Mouse (Mus musculus) spleen, adult 2 months (tissue): ENCODE results near the gene Atp6v0e2. TPM values are rescaled to one million over a fixed set of nuclear protein-coding genes. Genes with fewer than 3 reads are reported as not detected.

Experiments used
- DNase-seq, 2 experiments: peaks; one replicate each; pipeline versions ENCODE4 v3.0.0 to v3.0.0-alpha.2; 2012 to 2021; ENCODE audit warnings: low spot score in 2 of 2, low read depth in 1 of 2
- H3K27ac ChIP-seq: fragments of 200-500 bp; 2 replicates; pipeline ENCODE4 v1.5.1; 2012; ENCODE audit warnings: low read length, inconsistent platforms; ENCODE audit not compliant: insufficient read depth
- H3K27me3 ChIP-seq: fragments of 200-500 bp; 2 replicates; pipeline ENCODE4 v1.6.1; 2012; ENCODE audit warnings: mild to moderate bottlenecking, moderate library complexity, low read length, inconsistent platforms; ENCODE audit not compliant: control insufficient read depth, insufficient read depth
- H3K36me3 ChIP-seq: fragments of 200-500 bp; 2 replicates; pipeline ENCODE4 v1.6.1; 2012; ENCODE audit warnings: mild to moderate bottlenecking, low read length, inconsistent platforms; ENCODE audit not compliant: control insufficient read depth, insufficient read depth
- H3K4me1 ChIP-seq: fragments of 200-500 bp; 2 replicates; pipeline ENCODE4 v1.6.1; 2011; ENCODE audit warnings: inconsistent platforms; ENCODE audit not compliant: control insufficient read depth, insufficient read depth, insufficient read length
- H3K4me3 ChIP-seq: fragments of 200-500 bp; 2 replicates; pipeline ENCODE4 v1.5.1; 2011; ENCODE audit warnings: mild to moderate bottlenecking, inconsistent platforms; ENCODE audit not compliant: insufficient read depth, insufficient read length; ENCODE audit errors: extremely low read depth
- CTCF ChIP-seq: fragments of 200-500 bp; IDR thresholded peaks from 2 replicates; pipeline ENCODE4 v1.5.1; 2011; ENCODE audit warnings: mild to moderate bottlenecking, inconsistent platforms; ENCODE audit not compliant: insufficient read depth, insufficient read length, insufficient replicate concordance; ENCODE audit errors: extremely low read depth
- POLR2A ChIP-seq: fragments of 200-500 bp; IDR thresholded peaks from 2 replicates; pipeline ENCODE4 v1.6.1; 2011; ENCODE audit warnings: low read depth, low read length, inconsistent platforms
- WGBS: fragments of 180-500 bp; shearing (Covaris S2); methylation state at CpG from one replicate; pipeline ENCODE4 v1.1.7; 2018; 5-methylcytosine and 5-hydroxymethylcytosine counted together
- polyA plus RNA-seq: library from polyadenylated mRNA; depleted of rRNA; stranded (reverse); fragments of >200 nt; gene quantifications from 2 replicates; pipeline ENCODE4 v1.2.3, GENCODE M21; 2012; rRNA removed

Gene Atp6v0e2
- 1.7 and 1.8 TPM in 2 replicates for polyA plus RNA-seq

DNA sequence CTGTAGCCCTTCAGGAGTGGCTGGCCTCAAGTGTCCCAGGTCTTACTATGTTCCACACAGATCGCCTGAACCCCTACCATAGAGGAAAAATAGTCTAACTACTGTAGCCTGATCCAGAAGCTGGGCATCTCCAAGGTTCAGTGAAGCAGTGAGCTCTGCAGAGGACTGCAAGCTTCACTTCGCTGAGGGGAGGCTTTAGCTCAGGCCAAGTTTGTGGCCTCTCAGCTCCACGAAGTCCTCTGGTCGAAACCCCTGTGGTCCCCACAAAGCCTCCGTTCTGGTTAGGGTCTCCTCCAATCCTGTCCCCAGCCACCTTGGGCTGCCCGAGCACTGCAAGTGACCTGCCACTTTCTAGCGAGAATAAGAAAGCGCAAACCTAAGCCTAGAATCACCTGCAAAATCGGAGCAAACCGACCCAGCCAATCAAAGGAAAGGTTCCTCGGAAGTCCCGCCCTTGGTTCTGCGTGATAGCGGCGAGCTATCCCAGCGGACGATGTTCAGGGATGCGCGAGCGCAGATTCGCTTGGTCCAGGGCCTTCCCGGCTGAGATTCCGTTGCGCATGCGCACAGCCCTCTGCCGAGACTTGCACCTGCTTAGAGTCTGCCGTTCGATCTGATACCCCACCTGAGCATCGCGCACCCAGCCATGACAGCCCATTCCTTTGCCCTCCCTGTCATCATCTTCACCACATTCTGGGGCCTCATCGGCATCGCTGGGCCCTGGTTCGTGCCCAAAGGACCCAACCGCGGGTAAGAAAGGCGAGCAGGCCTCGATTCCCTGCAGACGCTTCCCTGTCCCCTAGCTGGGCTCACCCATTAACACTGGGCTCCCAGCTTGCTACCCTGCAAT lies at the start of gene Atp6v0e2:
Atp6v0e2 (plus strand) TSS at position 511 of the 850 bp plus-strand sequence.
- Histone ChIP-seq H3K27ac (no peak within 1 kb of the TSS), H3K4me3 (no peak within 1 kb of the TSS), H3K4me1 (no peaks in the 10 kb centered on the region), H3K27me3 (no peaks in the 10 kb centered on the region), H3K36me3 (no peaks in the 10 kb centered on the region)
- DNase-seq: no peak
- TF ChIP-seq POLR2A (no peak), CTCF (no peak)
- 61% methylated on average over 38 of the region's 38 CpGs for WGBS

DNA sequence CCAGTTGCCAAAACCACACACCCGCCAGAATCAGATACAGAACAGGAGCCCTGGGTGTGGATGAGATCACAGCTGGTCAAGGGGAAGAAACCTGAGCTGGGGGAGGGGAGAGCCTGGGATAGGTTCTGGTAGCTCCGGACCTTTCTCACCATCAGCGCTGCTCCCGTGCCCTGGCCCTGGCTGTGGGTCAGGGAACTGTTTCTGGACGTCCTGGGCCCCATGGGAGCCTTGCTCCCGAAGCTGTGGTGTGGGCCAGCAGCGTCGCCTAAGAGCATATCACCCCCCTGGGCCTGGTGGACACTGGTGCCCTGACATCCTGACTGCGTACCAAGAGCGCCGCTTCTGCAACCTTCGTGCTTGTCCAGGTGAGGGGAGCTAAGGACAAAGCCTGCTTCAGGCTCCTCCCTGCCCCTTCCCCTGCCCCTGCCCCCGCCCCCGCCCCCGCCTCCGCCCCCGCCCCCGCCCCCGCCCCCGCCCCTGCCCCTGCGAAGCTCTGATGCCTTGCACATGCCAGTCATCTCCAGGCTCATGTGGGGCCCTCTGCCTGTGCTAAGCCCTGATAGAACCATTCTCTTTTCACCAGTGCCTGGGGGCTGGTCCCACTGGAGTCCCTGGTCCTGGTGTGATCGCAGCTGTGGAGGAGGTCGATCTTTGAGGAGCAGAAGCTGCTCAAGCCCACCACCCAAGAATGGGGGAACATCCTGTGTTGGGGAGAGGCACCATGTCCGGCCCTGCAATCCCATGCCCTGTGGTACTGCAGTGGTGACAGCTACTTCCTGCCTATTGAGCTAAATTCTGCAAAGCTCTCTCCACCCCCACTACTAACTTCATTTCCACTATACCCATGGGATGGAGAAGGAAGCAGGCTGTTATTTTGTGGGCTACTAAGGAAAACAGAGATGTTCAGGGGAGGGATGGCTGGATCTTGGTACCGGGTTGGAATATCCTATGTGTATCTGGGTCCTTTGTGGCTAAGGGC lies 49.4 kb upstream of the Atp6v0e2 start:
- Histone ChIP-seq H3K36me3 (no peaks in the 10 kb centered on the region), H3K27ac (no peak overlapping the region), H3K4me1 (no peaks in the 10 kb centered on the region), H3K4me3 (no peak overlapping the region), H3K27me3 (no peaks in the 10 kb centered on the region)
- TF ChIP-seq CTCF: no peak
- DNase-seq: no peak
- 12% methylated on average over 19 of the region's 25 CpGs for WGBS

DNA sequence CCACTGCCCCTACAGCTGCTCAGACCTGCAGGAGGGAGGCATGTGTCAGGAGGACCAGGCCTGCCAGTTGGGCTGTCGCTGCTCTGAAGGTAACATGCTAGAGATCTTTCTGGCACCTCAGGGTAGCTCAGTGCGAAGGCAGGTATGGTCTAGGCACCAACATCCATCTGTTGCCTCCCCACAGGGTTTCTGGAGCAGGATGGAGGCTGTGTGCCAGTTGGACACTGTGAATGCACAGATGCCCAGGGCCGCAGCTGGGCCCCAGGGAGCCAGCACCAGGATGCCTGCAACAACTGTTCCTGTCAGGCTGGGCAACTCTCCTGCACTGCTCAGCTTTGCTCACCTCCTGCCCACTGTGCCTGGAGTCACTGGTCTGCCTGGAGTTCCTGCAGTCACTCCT lies 47.7 kb upstream of the Atp6v0e2 start:
- TF ChIP-seq CTCF (no peak), POLR2A (no peak)
- no peaks in the 10 kb centered on the region for H3K27me3 ChIP-seq
- no peak overlapping the region for H3K4me3 ChIP-seq
- 90% methylated on average over 3 of the region's 3 CpGs for WGBS
- DNase-seq: no peak
- no peaks in the 10 kb centered on the region for H3K36me3 ChIP-seq
- H3K27ac ChIP-seq: no peak overlapping the region
- H3K4me1 ChIP-seq: no peaks in the 10 kb centered on the region

DNA sequence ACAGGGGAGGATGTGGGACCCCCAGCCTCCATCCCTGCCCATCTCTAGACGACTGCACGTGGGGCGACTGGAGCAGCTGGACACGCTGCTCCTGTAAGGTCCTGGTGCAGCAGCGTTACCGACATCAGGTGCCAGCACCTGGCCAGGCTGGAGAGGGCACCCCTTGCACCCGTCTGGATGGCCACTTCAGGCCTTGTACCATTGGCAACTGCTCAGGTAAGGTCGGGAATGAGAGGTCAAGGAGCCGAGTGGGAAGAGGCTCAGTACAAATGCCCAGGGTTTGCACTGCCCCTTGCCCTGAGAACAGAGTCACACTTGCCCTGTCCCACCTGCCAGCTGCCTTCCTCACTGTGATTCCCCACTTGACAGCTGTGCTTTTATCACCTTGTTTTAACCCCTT lies 46.1 kb upstream of the Atp6v0e2 start:
- 63% methylated on average over 9 of the region's 9 CpGs for WGBS
- Histone ChIP-seq H3K27me3 (no peaks in the 10 kb centered on the region), H3K36me3 (no peaks in the 10 kb centered on the region), H3K4me1 (no peaks in the 10 kb centered on the region), H3K27ac (no peak overlapping the region), H3K4me3 (no peak overlapping the region)
- DNase-seq: no peak
- TF ChIP-seq POLR2A (no peak), CTCF (no peak)

DNA sequence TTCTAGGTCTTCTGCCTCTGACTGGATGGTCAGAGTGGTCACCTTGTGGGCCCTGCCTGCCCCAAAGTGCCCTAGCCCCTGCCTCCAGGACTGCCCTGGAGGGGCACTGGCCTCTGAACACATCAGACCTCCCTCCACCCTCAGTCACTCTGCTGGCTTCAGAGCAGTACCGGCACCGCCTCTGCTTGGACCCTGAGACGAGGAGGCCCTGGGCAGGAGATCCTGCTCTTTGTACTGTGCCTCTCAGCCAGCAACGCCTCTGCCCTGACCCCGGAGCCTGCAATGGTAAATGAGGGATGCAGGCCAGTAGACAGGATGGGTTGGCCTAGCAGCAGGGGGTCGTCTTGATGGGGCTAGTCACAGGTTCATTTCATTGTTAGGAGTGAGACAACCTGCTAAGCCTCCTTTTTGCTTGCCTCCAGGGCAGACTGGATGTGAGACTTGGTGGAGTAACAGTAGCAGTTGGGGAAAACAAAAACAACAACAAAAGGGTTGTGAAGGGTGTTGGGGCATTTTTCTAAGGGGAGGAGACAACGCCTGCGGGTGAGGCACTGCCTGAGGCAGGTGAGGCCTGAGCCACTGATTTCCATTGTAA lies 44.2 kb upstream of the Atp6v0e2 start:
- Histone ChIP-seq H3K27ac (no peak overlapping the region), H3K36me3 (no peaks in the 10 kb centered on the region), H3K4me3 (no peak overlapping the region), H3K27me3 (no peaks in the 10 kb centered on the region), H3K4me1 (no peaks in the 10 kb centered on the region)
- 93% methylated on average over 8 of the region's 8 CpGs for WGBS
- DNase-seq: no peak
- TF ChIP-seq CTCF (no peak), POLR2A (no peak)

DNA sequence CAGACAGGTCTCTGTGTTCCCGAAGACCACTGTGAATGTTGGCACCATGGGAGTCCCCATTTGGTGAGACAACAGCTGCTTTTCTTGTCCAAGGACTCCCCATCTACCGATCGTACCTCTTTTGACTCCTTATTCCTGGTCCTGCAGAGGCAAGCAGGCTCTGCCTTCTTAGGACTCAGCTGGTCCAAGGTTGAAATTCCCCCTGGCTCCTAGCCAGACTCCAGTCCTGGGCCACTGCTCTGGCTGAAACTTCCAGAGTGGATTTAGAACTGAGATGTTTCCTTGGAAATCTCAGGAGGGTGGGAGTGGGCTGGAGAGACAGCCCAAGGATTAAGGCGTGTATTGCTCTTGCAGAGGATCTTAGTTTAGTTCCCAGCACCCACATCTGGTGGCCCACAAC lies 39.9 kb upstream of the Atp6v0e2 start:
- no peaks in the 10 kb centered on the region for H3K4me1 ChIP-seq
- H3K27ac ChIP-seq: no peak overlapping the region
- no peaks in the 10 kb centered on the region for H3K27me3 ChIP-seq
- H3K4me3 ChIP-seq: no peak overlapping the region
- no peak for TF ChIP-seq CTCF
- TF ChIP-seq POLR2A: no peak
- 92% methylated on average over 4 of the region's 4 CpGs for WGBS
- no peaks in the 10 kb centered on the region for H3K36me3 ChIP-seq
- no peak for DNase-seq
